Mouse (Mus musculus): ENCODE results near the gene Commd7.

GRCm38 (mm10) chr2:153580042-153580441 lies 52.5 kb downstream of the Commd7 start:
- TF ChIP-seq GATA1 (IDR thresholded peaks at IDR 0.05; ENCODE audit: borderline replicate concordance, low read length) = no peak
- TF ChIP-seq FLI1 (IDR thresholded peaks at IDR 0.05; ENCODE audit: low read length) = no peak

All from megakaryocyte, embryonic 14.5 days (primary cell).